Mouse (Mus musculus) CH12.LX (cell line): Measurements from ENCODE around the gene Ckap2l.

Source experiments
- CHD1 ChIP-seq: IDR thresholded peaks from 2 replicates; pipeline ENCODE4 v1.6.1; 2012; ENCODE audit warnings: low read depth, low read length, improper control_type of control experiment, inconsistent platforms
- CTCF ChIP-seq, 2 experiments: IDR thresholded peaks in 1 of 2; conservative IDR thresholded peaks in 1 of 2; 2 replicates each; pipeline ENCODE4 v1.5.1; 2011 to 2012; ENCODE audit warnings: low read depth in 2 of 2, low read length in 2 of 2, improper control_type of control experiment in 1 of 2, inconsistent platforms in 1 of 2, mild to moderate bottlenecking in 1 of 2, moderate library complexity in 1 of 2
- ETS1 ChIP-seq: conservative IDR thresholded peaks from 2 replicates; pipeline ENCODE4 v1.6.1; 2012; ENCODE audit warnings: low read depth, mild to moderate bottlenecking, inconsistent platforms, low read length, improper control_type of control experiment, moderate library complexity
- IRF4 ChIP-seq: IDR thresholded peaks from 2 replicates; pipeline ENCODE4 v1.6.1; 2014; ENCODE audit warnings: low read depth, mild to moderate bottlenecking, inconsistent platforms, low read length, improper control_type of control experiment
- KAT2A ChIP-seq: IDR thresholded peaks from 2 replicates; pipeline ENCODE4 v1.6.1; 2012; ENCODE audit warnings: low read length, improper control_type of control experiment, inconsistent platforms; ENCODE audit not compliant: insufficient replicate concordance
- MAX ChIP-seq: IDR thresholded peaks from 2 replicates; pipeline ENCODE4 v1.6.1; 2011; ENCODE audit warnings: low read length, improper control_type of control experiment
- MEF2A ChIP-seq: IDR thresholded peaks from 2 replicates; pipeline ENCODE4 v1.6.1; 2014; ENCODE audit warnings: low read depth, mild to moderate bottlenecking, inconsistent platforms, low read length, improper control_type of control experiment, borderline replicate concordance
- NELFE ChIP-seq: IDR thresholded peaks from 2 replicates; pipeline ENCODE4 v1.6.1; 2011; ENCODE audit warnings: low read depth, low read length, improper control_type of control experiment
- POLR2A ChIP-seq: IDR thresholded peaks from 2 replicates; pipeline ENCODE4 v1.6.1; 2011; ENCODE audit warnings: low read depth, mild to moderate bottlenecking, improper control_type of control experiment, low read length
- RCOR1 ChIP-seq: conservative IDR thresholded peaks from 2 replicates; pipeline ENCODE4 v1.6.1; 2012; ENCODE audit warnings: low read depth, mild to moderate bottlenecking, inconsistent platforms, low read length, improper control_type of control experiment
- USF1 ChIP-seq: IDR thresholded peaks from 2 replicates; pipeline ENCODE4 v1.6.1; 2014; ENCODE audit warnings: low read depth, mild to moderate bottlenecking, inconsistent platforms, low read length, improper control_type of control experiment
- ZKSCAN1 ChIP-seq: IDR thresholded peaks from 2 replicates; pipeline ENCODE4 v1.6.1; 2012; ENCODE audit warnings: low read depth, inconsistent platforms, low read length, improper control_type of control experiment, borderline replicate concordance
- ZMIZ1 ChIP-seq: IDR thresholded peaks from 2 replicates; pipeline ENCODE4 v1.6.1; 2012; ENCODE audit warnings: low read depth, mild to moderate bottlenecking, inconsistent platforms, low read length, improper control_type of control experiment
- ZNF384 ChIP-seq: IDR thresholded peaks from 2 replicates; pipeline ENCODE4 v1.6.1; 2012; ENCODE audit warnings: low read depth, low read length, improper control_type of control experiment, inconsistent platforms

- TF ChIP-seq CTCF (conservative IDR thresholded peaks at IDR 0.05 in 1 of 2, IDR thresholded peaks at IDR 0.05 in 1 of 2; ENCODE audit: low read depth in 2 of 2, low read length in 2 of 2) (no peak), POLR2A (no peak), ZKSCAN1 (no peak), ZMIZ1 (no peak), ETS1 (no peak), ZNF384 (no peak), RCOR1 (no peak), MEF2A (no peak), USF1 (peak; percentile 57), IRF4 (no peak), MAX (no peak; the same call in 1 of the 2 replicates), CHD1 (no peak), NELFE (no peak), KAT2A (no peak)
These were observed 18.8 kb upstream of the Ckap2l start for GRCm38 (mm10) chr2:129315831-129316230.
